Mouse (Mus musculus) neural tube, embryonic 13.5 days (tissue): ENCODE measurements around the gene Cib2. TPM values are rescaled to one million over a fixed set of nuclear protein-coding genes. Genes with fewer than 3 reads are reported as not detected.

Experiments
- ATAC-seq: fragments of 200-750 bp; cut with Nextera tagmentation; 2 replicates; pipeline ENCODE4 v1.8.0; 2017; ENCODE audit warnings: low read depth, mild to moderate bottlenecking, moderate TSS enrichment, moderate library complexity
- H3K27ac ChIP-seq: fragments of 300-500 bp; sonication (generic); replicated peaks from 2 replicates; pipeline ENCODE4 v1.5.1; 2015; ENCODE audit warnings: moderate library complexity, mild to moderate bottlenecking, inconsistent platforms
- H3K27me3 ChIP-seq: fragments of 300-500 bp; sonication (generic); 2 replicates; pipeline ENCODE4 v1.6.1; 2015; ENCODE audit warnings: mild to moderate bottlenecking, inconsistent platforms
- H3K36me3 ChIP-seq: fragments of 300-500 bp; sonication (generic); 2 replicates; pipeline ENCODE4 v1.6.1; 2015; ENCODE audit warnings: mild to moderate bottlenecking, inconsistent platforms
- H3K4me1 ChIP-seq: fragments of 300-500 bp; sonication (generic); replicated peaks from 2 replicates; pipeline ENCODE4 v1.6.1; 2015; ENCODE audit warnings: inconsistent platforms
- H3K4me2 ChIP-seq: fragments of 300-500 bp; sonication (generic); 2 replicates; pipeline ENCODE4 v1.6.1; 2015; ENCODE audit warnings: inconsistent platforms, mild to moderate bottlenecking, moderate library complexity
- H3K4me3 ChIP-seq: fragments of 300-500 bp; sonication (generic); 2 replicates; pipeline ENCODE4 v1.5.1; 2015; ENCODE audit warnings: mild to moderate bottlenecking, inconsistent platforms
- H3K9ac ChIP-seq: fragments of 300-500 bp; sonication (generic); 2 replicates; pipeline ENCODE4 v1.6.1; 2015; ENCODE audit warnings: moderate library complexity, mild to moderate bottlenecking, inconsistent platforms
- H3K9me3 ChIP-seq: fragments of 300-500 bp; sonication (generic); 2 replicates; pipeline ENCODE4 v1.6.1; 2016; ENCODE audit warnings: inconsistent platforms
- WGBS: fragments of 180-500 bp; shearing (Covaris S2); methylation state at CpG from one replicate; pipeline ENCODE4 v1.1.7; 2015; 5-methylcytosine and 5-hydroxymethylcytosine counted together
- polyA plus RNA-seq: library from polyadenylated mRNA; unstranded; fragments of >200 nt; fragmentation: Nextera tagmentation; extraction: Ambion mirVana; gene quantifications from 2 replicates; pipeline ENCODE4 v1.2.1, GENCODE M21; 2015

The Cib2 gene
- polyA plus RNA-seq, 1 experiment from 2014 or later, result 45.9 TPM

DNA sequence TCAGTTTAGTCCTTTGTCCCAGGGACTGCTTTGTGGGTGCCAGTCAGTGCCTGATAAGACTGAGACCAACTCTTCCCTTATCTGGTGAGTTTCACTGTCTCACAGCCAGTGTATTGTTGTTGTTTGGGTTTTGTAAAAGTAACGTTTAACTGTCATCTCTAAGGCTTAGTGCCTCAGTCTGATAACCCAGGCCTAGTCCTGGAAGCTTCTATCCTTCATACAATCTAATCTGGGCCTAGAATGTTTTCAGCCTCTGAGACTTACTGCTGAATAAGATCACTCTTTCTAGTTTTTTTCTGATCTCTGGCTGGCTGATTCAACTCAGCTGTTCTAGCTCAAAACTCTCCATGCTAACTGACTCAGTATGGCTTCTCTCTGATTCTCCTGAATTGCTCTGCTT, 23.7 kb upstream of the Cib2 start:
- Histone ChIP-seq H3K27me3 (no peaks in the 10 kb centered on the region), H3K9me3 (no peaks in the 10 kb centered on the region), H3K36me3 (no peaks in the 10 kb centered on the region), H3K4me3 (no peak overlapping the region), H3K4me2 (no peak overlapping the region), H3K27ac (no peak overlapping the region), H3K9ac (no peak overlapping the region), H3K4me1 (peaks cover 23% of the 10 kb centered on the region)
- WGBS, result 73% methylated on average over 1 of the region's 1 CpGs
- ATAC-seq, result no peak

DNA sequence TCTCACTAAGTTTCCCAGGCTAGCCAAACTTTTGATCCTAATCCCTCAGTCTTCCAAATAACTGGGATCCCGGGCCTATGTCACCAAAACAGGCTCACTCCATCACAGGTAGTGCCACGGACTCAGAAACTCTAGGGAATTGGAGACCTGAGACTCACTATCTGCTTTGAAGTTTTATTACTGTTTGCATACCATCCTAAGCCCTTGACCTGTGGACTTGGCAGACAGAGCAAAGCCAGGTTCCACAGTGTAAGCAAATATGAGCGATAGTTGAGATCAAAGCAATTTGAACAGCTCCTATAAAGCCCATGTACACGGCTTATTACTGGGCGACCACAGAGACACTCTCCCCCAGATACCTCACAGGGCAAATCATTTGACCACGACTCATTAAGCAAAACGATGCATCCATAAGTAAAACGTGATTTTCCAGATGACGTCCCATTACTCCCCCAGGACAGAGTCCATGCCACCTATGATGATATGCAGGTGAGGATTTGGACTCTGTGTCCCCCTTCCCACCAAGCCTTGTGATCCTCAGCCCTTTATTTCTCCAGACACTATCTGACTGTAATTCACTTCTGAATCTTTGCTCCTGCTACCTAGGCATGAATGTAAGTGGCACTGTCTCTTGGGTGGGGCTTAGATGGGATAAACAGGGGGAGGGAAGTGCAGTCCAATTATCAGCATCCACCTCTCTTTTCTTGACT, 11.3 kb upstream of the Cib2 start:
- no peaks in the 10 kb centered on the region for H3K36me3 ChIP-seq
- 75% methylated on average over 9 of the region's 9 CpGs for WGBS
- H3K4me2 ChIP-seq, result no peak overlapping the region
- H3K9ac ChIP-seq, result no peak overlapping the region
- H3K27me3 ChIP-seq, result no peaks in the 10 kb centered on the region
- H3K9me3 ChIP-seq, result no peaks in the 10 kb centered on the region
- ATAC-seq, result no peak
- H3K27ac ChIP-seq, result no peak overlapping the region
- H3K4me3 ChIP-seq, result no peak overlapping the region
- no peaks in the 10 kb centered on the region for H3K4me1 ChIP-seq

DNA sequence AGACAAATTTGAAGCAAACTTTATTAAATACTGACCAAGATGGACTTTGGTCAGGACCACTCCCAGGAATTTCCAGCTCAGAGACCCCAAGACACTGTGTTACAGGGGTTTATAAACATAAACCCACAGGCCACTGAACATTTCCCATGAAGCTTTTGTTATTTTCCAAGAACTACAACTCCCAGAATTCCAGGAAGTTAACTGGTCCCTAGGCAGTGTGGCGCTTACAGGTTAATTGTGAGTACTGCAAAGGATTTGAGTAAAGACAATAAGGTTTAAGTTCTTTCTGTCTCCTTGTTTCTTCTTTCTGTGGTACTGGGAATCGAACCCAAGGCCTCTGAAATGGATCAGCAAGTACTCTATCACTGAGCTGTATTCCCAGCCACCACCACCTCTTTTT, 8.7 kb upstream of the Cib2 start:
- WGBS, result 48% methylated on average over 2 of the region's 2 CpGs
- ATAC-seq, result no peak

DNA sequence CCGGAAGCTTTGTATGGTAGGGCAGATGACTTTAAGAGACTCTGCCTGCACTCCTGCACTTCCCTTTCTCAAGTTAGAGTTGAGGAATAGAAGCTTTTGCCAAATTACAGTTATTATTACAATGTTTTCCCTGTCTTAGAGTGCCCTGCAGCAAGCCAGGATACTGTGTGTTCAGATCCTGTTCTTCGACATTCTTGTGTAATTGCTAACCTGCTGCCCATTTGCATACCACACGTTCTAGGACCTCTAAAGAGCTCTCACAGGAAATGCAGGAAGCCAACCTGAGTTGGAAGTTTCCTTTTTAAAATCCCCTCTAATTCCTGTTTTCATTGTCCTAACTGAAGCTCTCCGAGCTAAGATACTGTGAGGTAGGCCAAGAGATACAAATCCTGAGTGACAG, 6.9 kb upstream of the Cib2 start:
- H3K9ac ChIP-seq, result no peak overlapping the region

More for the DNA sequence above, 8.7 kb upstream of the Cib2 start:
- H3K36me3 ChIP-seq, result no peaks in the 10 kb centered on the region
- no peaks in the 10 kb centered on the region for H3K9me3 ChIP-seq
- no peak overlapping the region for H3K27ac ChIP-seq
- H3K4me2 ChIP-seq, result no peak overlapping the region
- no peak overlapping the region for H3K9ac ChIP-seq
- no peak overlapping the region for H3K4me3 ChIP-seq
- H3K27me3 ChIP-seq, result no peaks in the 10 kb centered on the region
- H3K4me1 ChIP-seq, result no peaks in the 10 kb centered on the region

DNA sequence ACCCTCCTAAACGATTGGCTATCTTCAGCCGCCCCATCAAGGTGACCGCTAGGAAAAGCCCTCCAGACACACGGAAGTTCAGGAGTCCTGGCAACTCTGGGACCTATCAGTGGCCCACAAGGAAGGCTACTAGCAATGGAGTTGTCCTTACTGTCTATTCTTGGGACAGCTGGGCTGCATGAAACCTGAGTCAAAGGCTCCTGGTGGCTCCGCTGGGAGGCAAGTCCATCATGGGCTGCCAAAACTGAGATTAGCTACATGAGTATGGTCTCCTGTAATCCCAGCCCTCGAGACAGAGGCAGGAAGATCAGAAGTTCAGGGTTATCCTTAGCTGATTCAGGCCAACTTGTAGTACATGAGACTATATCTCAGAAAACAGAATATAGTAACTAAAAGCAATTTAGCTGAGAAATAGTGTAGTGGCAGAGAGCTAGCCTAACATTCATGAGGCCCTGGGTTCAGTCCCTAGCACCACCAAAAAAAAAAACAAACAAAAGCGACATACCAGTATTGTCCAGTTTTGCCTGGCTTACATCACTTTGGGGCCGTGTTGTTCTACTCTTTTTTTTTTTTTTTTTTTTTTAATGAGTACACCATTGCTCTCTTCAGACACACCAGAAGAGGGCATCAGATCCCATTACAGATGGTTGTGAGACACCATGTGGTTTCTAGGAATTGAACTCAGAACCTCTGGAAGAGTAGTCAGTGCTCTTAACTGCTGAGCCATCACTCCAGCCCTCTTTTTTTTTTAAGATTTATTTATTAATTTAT, 998 bp upstream of the Cib2 start:
- Histone ChIP-seq H3K27ac (0 out of 2 replicates have a peak overlapping the region, but pooled peaks have one; percentile 2), H3K4me1 (peaks cover 10% of the 10 kb centered on the region), H3K27me3 (peaks cover 4% of the 10 kb centered on the region; the same call in 1 of the 2 replicates), H3K4me2 (no peak overlapping the region), H3K36me3 (no peaks in the 10 kb centered on the region), H3K9ac (no peak overlapping the region), H3K9me3 (no peaks in the 10 kb centered on the region), H3K4me3 (no peak overlapping the region)
- WGBS, result 87% methylated on average over 8 of the region's 8 CpGs
- ATAC-seq, result no peak; the same call in 1 of the 2 replicates

More for the DNA sequence above, 6.9 kb upstream of the Cib2 start:
- 53% methylated on average over 4 of the region's 4 CpGs for WGBS
- Histone ChIP-seq H3K27ac (no peak overlapping the region), H3K4me2 (no peak overlapping the region), H3K9me3 (no peaks in the 10 kb centered on the region), H3K27me3 (no peaks in the 10 kb centered on the region), H3K4me3 (no peak overlapping the region), H3K4me1 (no peaks in the 10 kb centered on the region), H3K36me3 (no peaks in the 10 kb centered on the region)
- no peak for ATAC-seq

DNA sequence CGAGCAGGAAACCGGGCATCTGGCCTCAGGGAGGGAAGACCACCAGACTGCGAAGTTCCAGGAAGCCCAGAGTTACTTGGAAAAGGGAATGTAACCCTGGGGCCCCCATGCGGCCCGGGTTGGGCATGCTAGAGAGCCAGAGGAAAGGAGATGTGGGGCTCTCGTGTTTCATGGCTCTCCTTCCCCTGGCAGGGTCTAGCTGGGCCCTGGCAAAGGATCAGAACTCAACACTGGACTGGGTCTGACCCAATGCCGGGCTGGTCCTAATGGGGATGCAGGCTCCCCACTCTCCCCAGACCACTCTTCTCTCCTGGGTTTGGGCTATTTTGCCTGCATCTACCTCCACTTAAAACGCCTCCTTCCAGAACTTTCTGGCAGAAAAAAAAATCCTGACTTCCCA, 1.3 kb downstream of the Cib2 start:
- Histone ChIP-seq H3K9ac (no peak overlapping the region), H3K9me3 (no peaks in the 10 kb centered on the region), H3K4me2 (peak overlapping the region; percentile 66; the same call in 1 of the 2 replicates), H3K27ac (no peak overlapping the region), H3K27me3 (peaks cover 4% of the 10 kb centered on the region; the same call in 1 of the 2 replicates), H3K4me3 (no peak overlapping the region), H3K36me3 (no peaks in the 10 kb centered on the region), H3K4me1 (peaks cover 10% of the 10 kb centered on the region)
- ATAC-seq, result no peak
- 81% methylated on average over 8 of the region's 8 CpGs for WGBS

DNA sequence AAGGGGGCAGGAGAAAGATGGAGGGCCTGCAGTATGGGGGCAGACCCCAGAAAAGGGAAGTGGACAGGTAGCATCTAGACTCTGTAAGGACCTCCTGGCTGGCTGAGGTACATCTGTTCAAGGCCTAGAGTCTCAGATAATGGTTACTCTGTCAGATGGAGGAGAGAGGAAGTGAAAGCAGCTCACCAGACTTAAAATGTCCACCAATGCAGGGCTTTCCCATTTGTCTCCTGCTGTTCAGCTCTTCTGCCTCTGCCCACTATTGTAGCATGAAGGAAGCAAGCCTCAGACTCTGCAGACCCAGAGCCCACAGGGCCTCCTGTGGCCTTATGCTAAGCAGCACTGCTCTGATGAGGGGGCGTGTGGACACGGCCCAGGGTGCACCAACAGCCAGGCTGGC, 5.0 kb downstream of the Cib2 start:
- H3K9ac ChIP-seq, result no peak overlapping the region
- H3K27ac ChIP-seq, result no peak overlapping the region
- no peak for ATAC-seq
- no peaks in the 10 kb centered on the region for H3K9me3 ChIP-seq
- peaks cover 4% of the 10 kb centered on the region; the same call in 1 of the 2 replicates for H3K27me3 ChIP-seq
- no peaks in the 10 kb centered on the region for H3K36me3 ChIP-seq
- H3K4me3 ChIP-seq, result no peak overlapping the region
- H3K4me1 ChIP-seq, result peaks cover 10% of the 10 kb centered on the region
- no peak overlapping the region for H3K4me2 ChIP-seq
- WGBS, result 84% methylated on average over 2 of the region's 2 CpGs

DNA sequence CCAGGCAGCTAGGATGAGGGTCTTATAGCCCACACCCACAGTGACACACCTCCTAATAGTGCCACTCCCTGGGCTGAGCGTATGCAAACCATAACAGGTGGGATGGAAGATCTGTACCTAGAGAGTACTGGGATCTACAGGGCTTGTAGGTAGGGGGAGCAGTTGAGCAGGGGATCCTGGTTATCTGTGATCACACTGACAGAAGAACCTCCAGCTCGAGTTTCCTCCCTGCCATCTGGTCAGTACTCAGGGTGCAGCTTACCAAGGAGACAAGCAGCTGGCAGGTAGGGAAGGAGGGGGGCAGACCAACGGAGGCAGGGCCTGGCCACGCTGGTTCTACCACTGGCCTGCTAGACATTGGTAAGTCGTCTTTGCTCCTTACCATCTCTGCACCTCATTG, 7.6 kb downstream of the Cib2 start:
- WGBS, result 31% methylated on average over 5 of the region's 5 CpGs
- H3K9me3 ChIP-seq, result no peaks in the 10 kb centered on the region
- no peak overlapping the region for H3K27ac ChIP-seq
- H3K4me1 ChIP-seq, result no peaks in the 10 kb centered on the region
- H3K9ac ChIP-seq, result no peak overlapping the region
- no peak for ATAC-seq
- H3K4me2 ChIP-seq, result no peak overlapping the region
- H3K27me3 ChIP-seq, result no peaks in the 10 kb centered on the region
- peaks cover 4% of the 10 kb centered on the region; the same call in 1 of the 2 replicates for H3K36me3 ChIP-seq
- no peak overlapping the region for H3K4me3 ChIP-seq

DNA sequence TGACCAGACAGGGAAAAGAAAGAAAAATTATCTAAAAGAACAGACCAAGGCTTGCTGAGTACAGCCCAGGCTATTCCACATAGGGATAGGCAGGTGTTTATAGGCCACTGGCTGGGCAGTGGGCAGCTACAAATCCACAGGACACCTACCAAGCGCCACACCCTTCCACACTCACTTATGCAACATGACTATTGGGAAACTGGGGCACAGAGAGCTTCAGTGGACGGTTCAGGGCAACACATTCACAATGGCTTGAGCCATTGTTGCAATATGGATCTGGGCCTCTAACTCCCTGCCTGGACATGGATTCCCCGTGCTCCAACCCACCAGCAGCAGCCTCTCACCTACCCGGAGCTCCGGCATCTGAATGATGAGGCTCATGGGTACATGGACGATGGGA, 10.6 kb downstream of the Cib2 start:
- no peak overlapping the region for H3K4me2 ChIP-seq
- H3K4me1 ChIP-seq, result no peaks in the 10 kb centered on the region
- WGBS, result 93% methylated on average over 6 of the region's 6 CpGs
- peaks cover 14% of the 10 kb centered on the region for H3K36me3 ChIP-seq
- H3K9me3 ChIP-seq, result no peaks in the 10 kb centered on the region
- H3K27ac ChIP-seq, result no peak overlapping the region
- no peak for ATAC-seq
- H3K4me3 ChIP-seq, result no peak overlapping the region
- no peak overlapping the region for H3K9ac ChIP-seq
- no peaks in the 10 kb centered on the region for H3K27me3 ChIP-seq

DNA sequence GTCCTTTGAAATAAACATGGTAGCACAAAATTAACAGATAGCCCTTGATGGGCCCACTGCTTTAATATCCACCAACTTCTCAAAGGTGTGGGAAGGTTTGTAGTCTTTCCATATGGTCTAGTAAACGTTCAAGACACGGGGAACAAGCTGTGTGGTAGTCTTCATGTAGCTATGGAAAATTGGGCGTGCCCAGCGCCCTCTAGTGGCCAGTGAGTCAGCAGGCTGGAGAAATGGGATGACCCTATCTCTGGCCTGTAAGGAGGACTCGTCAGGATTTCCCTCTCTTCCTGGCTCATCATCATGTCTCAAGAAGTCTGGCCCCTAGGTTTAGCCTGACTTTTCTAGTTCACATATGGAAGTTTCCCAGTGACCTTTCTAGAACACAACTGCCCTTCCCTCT, 12.5 kb downstream of the Cib2 start:
- Histone ChIP-seq H3K36me3 (peaks cover 19% of the 10 kb centered on the region), H3K4me1 (no peaks in the 10 kb centered on the region), H3K9ac (no peak overlapping the region), H3K4me2 (no peak overlapping the region), H3K27ac (no peak overlapping the region), H3K4me3 (no peak overlapping the region), H3K27me3 (no peaks in the 10 kb centered on the region), H3K9me3 (no peaks in the 10 kb centered on the region)
- WGBS, result 16% methylated on average over 5 of the region's 5 CpGs
- ATAC-seq, result no peak

DNA sequence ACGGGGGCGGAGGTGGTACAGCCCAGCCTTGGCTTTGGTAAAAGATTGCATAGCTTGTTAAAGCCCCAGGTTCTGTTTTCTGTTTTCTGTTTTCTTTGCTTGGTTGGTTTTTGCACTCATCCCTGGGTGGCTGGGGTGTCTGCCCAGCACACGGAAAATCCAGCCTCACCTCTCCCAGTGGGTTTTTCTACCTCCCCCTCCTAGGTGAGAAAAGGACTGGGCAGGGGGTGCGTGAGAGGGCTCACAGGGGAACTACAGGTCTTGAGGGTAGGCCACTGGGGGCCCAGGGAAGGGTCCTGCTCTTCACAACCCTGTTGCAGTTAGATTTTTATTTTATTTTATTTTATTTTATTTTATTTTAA, 15.1 kb downstream of the Cib2 start:
- H3K4me3 ChIP-seq, result no peak overlapping the region
- no peaks in the 10 kb centered on the region for H3K27me3 ChIP-seq
- H3K4me1 ChIP-seq, result no peaks in the 10 kb centered on the region
- H3K9me3 ChIP-seq, result no peaks in the 10 kb centered on the region
- H3K36me3 ChIP-seq, result peaks cover 19% of the 10 kb centered on the region
- 95% methylated on average over 4 of the region's 4 CpGs for whole genome bisulfite sequencing
- no peak overlapping the region for H3K9ac ChIP-seq
- no peak overlapping the region for H3K4me2 ChIP-seq
- H3K27ac ChIP-seq, result no peak overlapping the region
- ATAC-seq, result no peak

DNA sequence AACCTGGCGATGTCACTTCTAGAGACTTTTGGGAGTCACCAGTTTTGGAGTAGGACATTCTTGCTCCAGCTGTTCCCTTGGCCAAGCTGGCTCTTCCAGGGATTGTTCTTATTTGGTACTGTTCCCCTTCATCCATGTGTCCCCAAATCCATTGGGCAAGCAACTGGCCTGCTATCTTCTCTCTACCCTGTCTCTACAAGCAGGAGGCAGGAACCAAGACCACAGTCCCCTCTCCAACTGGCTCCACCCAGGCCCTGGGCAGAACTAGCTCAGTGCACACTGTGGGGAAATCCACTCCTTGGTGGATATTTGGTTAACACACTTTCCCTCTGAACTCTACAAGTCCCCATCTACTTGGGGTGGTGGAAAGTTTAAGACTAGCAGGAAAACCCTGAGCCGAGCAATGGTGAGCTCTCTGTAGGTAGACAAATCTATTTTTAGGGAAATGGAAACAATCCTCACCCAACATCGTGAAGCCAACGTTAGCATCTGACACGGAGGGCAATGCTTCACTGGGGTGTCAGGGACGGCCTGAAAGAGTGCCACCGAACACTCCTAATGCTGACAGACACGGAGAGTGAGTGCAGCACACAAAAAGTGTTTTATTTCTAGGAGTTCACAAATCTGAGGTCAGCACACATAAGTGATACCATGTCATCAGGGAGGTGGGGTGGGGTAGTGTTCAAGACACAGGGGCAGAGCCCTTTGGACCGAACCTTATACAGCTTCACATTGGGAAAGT, 15.6 kb downstream of the Cib2 start:
- H3K9me3 ChIP-seq, result no peaks in the 10 kb centered on the region
- 85% methylated on average over 9 of the region's 9 CpGs for WGBS
- H3K36me3 ChIP-seq, result peaks cover 19% of the 10 kb centered on the region
- H3K9ac ChIP-seq, result no peak overlapping the region
- H3K4me3 ChIP-seq, result no peak overlapping the region
- H3K4me1 ChIP-seq, result no peaks in the 10 kb centered on the region
- no peak for ATAC-seq
- H3K27ac ChIP-seq, result no peak overlapping the region
- no peak overlapping the region for H3K4me2 ChIP-seq
- H3K27me3 ChIP-seq, result no peaks in the 10 kb centered on the region
